26 mouse cellular contexts compared by ENCODE assay signal in genomic region chr4:4630750-4631149, GRCm38 (mm10).
DNase-seq lines count a peak whose midpoint lies in the region; ATAC-seq and TF ChIP-seq lines count a peak whose summit lies in the region.
"Had no signal": no experiment of that assay in that cellular context is flagged by ENCODE, and none has a peak within 500 bp of the region (broad histone marks: within the 10 kb centered on the region; RNA-seq: fewer than 3 reads in every experiment).

No protein-coding gene starts in this region.

- ATAC-seq in embryonic facial prominence, embryonic 14.5 days (ENCODE audit: low read depth), result no peak
- ATAC-seq in kidney, embryonic 15.5 days (replicated peaks; ENCODE audit: low FRiP score), result peak; percentile 62; the same call in 1 of the 2 replicates
- ATAC-seq in kidney, postnatal 0 days (replicated peaks; ENCODE audit: low FRiP score, low read depth), result no peak
- no peak for ATAC-seq in hindbrain, embryonic 12.5 days (ENCODE audit: low FRiP score)
- ATAC-seq: activated CD4-positive, CD25-positive, alpha-beta regulatory T cell, adult 4 months; CD4-positive, CD25-positive, alpha-beta regulatory T cell, adult 4 months; forebrain, embryonic 13.5 days; forebrain, embryonic 15.5 days; forebrain, postnatal 0 days; Patski had no signal

- DNase-seq in embryonic facial prominence, embryonic 14.5 days (ENCODE audit: low spot score), result peak; percentile 5
- no peak for DNase-seq in embryonic facial prominence, embryonic 10.5 days (ENCODE audit: low spot score)
- DNase-seq in kidney, postnatal 4 days, result no peak
- DNase-seq in kidney, postnatal 0 days (ENCODE audit: low spot score), result peak; percentile 56
- no peak for DNase-seq in kidney, postnatal 25 days
- peak; percentile 34 for DNase-seq in 3T3-L1 (ENCODE audit: low read depth, low spot score)
- DNase-seq: adrenal gland, adult 8-10 months; adrenal gland, postnatal 14 days; adrenal gland, postnatal 36 days; B cell, adult 2 months; cerebellum, adult 11-12 months; cerebellum, adult 2 months; cerebellum, adult 9-10 months; cerebellum, postnatal 10 days; cerebellum, postnatal 25 days; forebrain, postnatal 0 days had no signal

- 45% methylated on average over 2 of the region's 2 CpGs for WGBS in embryonic facial prominence, embryonic 14.5 days
- WGBS in embryonic facial prominence, embryonic 10.5 days, result 53% methylated on average over 2 of the region's 2 CpGs
- 5% methylated on average over 2 of the region's 2 CpGs for WGBS in kidney, embryonic 15.5 days
- WGBS in kidney, postnatal 0 days, result 11% methylated on average over 2 of the region's 2 CpGs
- 66% methylated on average over 2 of the region's 2 CpGs for WGBS in hindbrain, embryonic 12.5 days

- H3K4me3 ChIP-seq in embryonic facial prominence, embryonic 14.5 days (ENCODE audit: low read depth, low read length), result no peak overlapping the region
- H3K4me3 ChIP-seq in embryonic facial prominence, embryonic 10.5 days, result no peak overlapping the region
- H3K4me3 ChIP-seq in kidney, embryonic 15.5 days (replicated peaks), result no peak overlapping the region
- no peak overlapping the region for H3K4me3 ChIP-seq in kidney, postnatal 0 days (replicated peaks; ENCODE audit: low read depth, low read length)
- H3K4me3 ChIP-seq in hindbrain, embryonic 12.5 days, result no peak overlapping the region
- H3K4me3 ChIP-seq: embryonic facial prominence, embryonic 13.5 days; forebrain, embryonic 13.5 days; forebrain, embryonic 15.5 days had no signal

- no peak overlapping the region for H3K27ac ChIP-seq in embryonic facial prominence, embryonic 14.5 days (replicated peaks; ENCODE audit: low read depth, low read length)
- H3K27ac ChIP-seq in embryonic facial prominence, embryonic 10.5 days (replicated peaks), result no peak overlapping the region
- no peak overlapping the region for H3K27ac ChIP-seq in kidney, embryonic 15.5 days
- H3K27ac ChIP-seq in kidney, postnatal 0 days, result no peak overlapping the region
- H3K27ac ChIP-seq in hindbrain, embryonic 12.5 days, result no peak overlapping the region
- H3K27ac ChIP-seq: embryonic facial prominence, embryonic 13.5 days; forebrain, embryonic 13.5 days; forebrain, embryonic 15.5 days had no signal

- no peaks in the 10 kb centered on the region for H3K9me3 ChIP-seq in embryonic facial prominence, embryonic 14.5 days (ENCODE audit: control insufficient read depth, low read length)
- no peaks in the 10 kb centered on the region for H3K9me3 ChIP-seq in embryonic facial prominence, embryonic 10.5 days
- no peaks in the 10 kb centered on the region for H3K9me3 ChIP-seq in kidney, embryonic 15.5 days (replicated peaks)
- H3K9me3 ChIP-seq in kidney, postnatal 0 days (replicated peaks; ENCODE audit: low read length), result no peaks in the 10 kb centered on the region
- no peaks in the 10 kb centered on the region for H3K9me3 ChIP-seq in hindbrain, embryonic 12.5 days (replicated peaks)
- H3K9me3 ChIP-seq: embryonic facial prominence, embryonic 13.5 days; forebrain, embryonic 13.5 days; forebrain, embryonic 15.5 days; G1E had no signal

- H3K9ac ChIP-seq in embryonic facial prominence, embryonic 14.5 days (ENCODE audit: low read depth, low read length), result no peak overlapping the region
- no peak overlapping the region for H3K9ac ChIP-seq in kidney, embryonic 15.5 days
- H3K9ac ChIP-seq in kidney, postnatal 0 days (ENCODE audit: low read depth, low read length), result no peak overlapping the region
- no peak overlapping the region for H3K9ac ChIP-seq in hindbrain, embryonic 12.5 days
- H3K9ac ChIP-seq: embryonic facial prominence, embryonic 13.5 days; forebrain, embryonic 13.5 days; forebrain, embryonic 15.5 days; forebrain, postnatal 0 days had no signal

- 0 out of 2 replicates have a peak, but pooled peaks cover 1% of the 10 kb centered on the region for H3K4me1 ChIP-seq in embryonic facial prominence, embryonic 14.5 days (ENCODE audit: control insufficient read depth, insufficient read depth, low read length)
- peaks cover 13% of the 10 kb centered on the region for H3K4me1 ChIP-seq in embryonic facial prominence, embryonic 10.5 days
- H3K4me1 ChIP-seq in kidney, embryonic 15.5 days, result peaks cover 4% of the 10 kb centered on the region; the same call in 1 of the 2 replicates
- H3K4me1 ChIP-seq in kidney, postnatal 0 days (replicated peaks; ENCODE audit: insufficient read depth, low read length), result no peaks in the 10 kb centered on the region
- H3K4me1 ChIP-seq in hindbrain, embryonic 12.5 days, result no peaks in the 10 kb centered on the region; the same call in 1 of the 2 replicates
- H3K4me1 ChIP-seq: forebrain, embryonic 13.5 days; forebrain, embryonic 15.5 days had no signal

- no peak for TF ChIP-seq CTCF in kidney, postnatal 0 days (IDR thresholded peaks at IDR 0.05; ENCODE audit: low read depth)

- H3K36me3 ChIP-seq in embryonic facial prominence, embryonic 14.5 days (ENCODE audit: control insufficient read depth, insufficient read depth, low read length), result no peaks in the 10 kb centered on the region
- H3K36me3 ChIP-seq in embryonic facial prominence, embryonic 10.5 days (replicated peaks), result no peaks in the 10 kb centered on the region
- H3K36me3 ChIP-seq in kidney, embryonic 15.5 days, result no peaks in the 10 kb centered on the region
- H3K36me3 ChIP-seq in kidney, postnatal 0 days (ENCODE audit: insufficient read depth, low read length), result no peaks in the 10 kb centered on the region
- no peaks in the 10 kb centered on the region for H3K36me3 ChIP-seq in hindbrain, embryonic 12.5 days
- H3K36me3 ChIP-seq: embryonic facial prominence, embryonic 13.5 days; forebrain, embryonic 15.5 days; G1E had no signal

- H3K27me3 ChIP-seq in embryonic facial prominence, embryonic 14.5 days (replicated peaks; ENCODE audit: control insufficient read depth, insufficient read depth, low read length), result no peaks in the 10 kb centered on the region
- no peaks in the 10 kb centered on the region for H3K27me3 ChIP-seq in embryonic facial prominence, embryonic 10.5 days (replicated peaks; ENCODE audit: low read depth, poor library complexity, severe bottlenecking)
- H3K27me3 ChIP-seq in kidney, embryonic 15.5 days, result no peaks in the 10 kb centered on the region
- no peaks in the 10 kb centered on the region for H3K27me3 ChIP-seq in kidney, postnatal 0 days (ENCODE audit: insufficient read depth, low read length)
- H3K27me3 ChIP-seq in hindbrain, embryonic 12.5 days, result no peaks in the 10 kb centered on the region
- H3K27me3 ChIP-seq: CH12.LX; embryonic facial prominence, embryonic 13.5 days; forebrain, embryonic 13.5 days; forebrain, embryonic 15.5 days; Patski had no signal

- no peak overlapping the region for H3K4me2 ChIP-seq in embryonic facial prominence, embryonic 14.5 days (ENCODE audit: low read depth, low read length)
- no peak overlapping the region for H3K4me2 ChIP-seq in kidney, embryonic 15.5 days
- no peak overlapping the region for H3K4me2 ChIP-seq in kidney, postnatal 0 days (ENCODE audit: low read length)
- no peak overlapping the region for H3K4me2 ChIP-seq in hindbrain, embryonic 12.5 days (replicated peaks)
- H3K4me2 ChIP-seq: embryonic facial prominence, embryonic 13.5 days; forebrain, embryonic 13.5 days; forebrain, embryonic 15.5 days had no signal

Comparison
In these comparisons a context has a peak if more than half of its experiments do, and no peak if none do; other contexts are left out.
1. DNase-seq: peak in embryonic facial prominence, embryonic 14.5 days (single experiment), kidney, postnatal 0 days (single experiment) and 3T3-L1 (single experiment); none in embryonic facial prominence, embryonic 10.5 days (single experiment), kidney, postnatal 4 days (0 of 2) and kidney, postnatal 25 days (0 of 2).